Mouse (Mus musculus) ovary, adult 18-20 months (tissue): ENCODE data around the gene Dqx1.

ENCODE experiments used
- DNase-seq: peaks from one replicate; pipeline ENCODE4 v3.0.0; 2022; ENCODE audit warnings: low spot score, mixed read lengths

Dqx1 gene

GRCm38 (mm10) chr6:83033249-83034185 is 24.1 kb upstream of the Dqx1 start, which contains the start of the genes Dok1 and Loxl3:
TSS of gene Dok1 (minus strand) at chr6:83033471.
TSS of gene Loxl3 (plus strand) at chr6:83034173.
- DNase-seq, result peak; percentile 75

- no peak for DNase-seq
Measured at GRCm38 (mm10) chr6:83034463-83035055, 23.1 kb upstream of the Dqx1 start.

DNA sequence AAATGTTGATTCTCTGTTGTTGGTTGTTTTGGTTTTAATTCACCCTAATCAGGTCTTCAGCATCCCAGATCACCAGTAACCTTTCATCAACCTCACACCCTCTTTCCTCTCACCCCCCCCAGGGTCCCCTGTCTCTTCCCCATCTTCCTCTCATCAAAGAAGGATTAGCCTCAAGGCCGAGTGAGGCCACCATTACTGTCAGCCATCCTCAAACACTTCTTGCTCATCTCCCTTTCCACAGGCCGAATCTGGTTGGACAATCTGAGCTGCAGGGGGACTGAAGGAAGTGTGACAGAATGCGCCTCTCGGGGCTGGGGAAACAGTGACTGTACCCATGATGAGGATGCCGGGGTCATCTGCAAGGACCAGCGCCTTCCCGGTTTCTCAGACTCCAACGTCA is 20.5 kb upstream of the Dqx1 start:
- no peak for DNase-seq

- DNase-seq, result peak; percentile 78
Measured at GRCm38 (mm10) chr6:83038496-83039012, 19.1 kb upstream of the Dqx1 start.

GRCm38 (mm10) chr6:83040601-83041000 is 17.0 kb upstream of the Dqx1 start:
- no peak for DNase-seq

- DNase-seq, result no peak
Measured at GRCm38 (mm10) chr6:83043561-83043960, 14.1 kb upstream of the Dqx1 start.

DNA sequence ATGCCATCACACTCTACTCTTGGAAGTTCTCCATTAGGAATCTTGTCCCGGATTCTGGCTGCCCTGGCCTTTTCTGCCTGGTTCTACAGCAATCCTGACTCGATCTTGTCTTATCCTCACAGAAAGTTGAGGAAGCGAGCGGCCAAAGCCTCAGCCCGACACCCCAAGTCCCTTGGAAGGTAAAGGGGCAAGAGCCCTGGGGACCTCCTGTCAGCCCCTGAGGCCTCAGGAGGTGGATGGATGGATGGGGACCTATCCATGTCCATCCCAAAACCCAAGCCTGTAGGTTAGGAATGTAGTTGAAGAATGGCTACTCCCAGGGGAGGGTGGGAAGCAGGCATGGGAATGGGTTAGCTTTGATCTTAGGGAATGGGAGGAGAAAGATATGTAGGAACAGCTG is 13.7 kb upstream of the Dqx1 start:
- no peak for DNase-seq

- no peak for DNase-seq
Measured at GRCm38 (mm10) chr6:83044742-83045141, 12.9 kb upstream of the Dqx1 start.

DNA sequence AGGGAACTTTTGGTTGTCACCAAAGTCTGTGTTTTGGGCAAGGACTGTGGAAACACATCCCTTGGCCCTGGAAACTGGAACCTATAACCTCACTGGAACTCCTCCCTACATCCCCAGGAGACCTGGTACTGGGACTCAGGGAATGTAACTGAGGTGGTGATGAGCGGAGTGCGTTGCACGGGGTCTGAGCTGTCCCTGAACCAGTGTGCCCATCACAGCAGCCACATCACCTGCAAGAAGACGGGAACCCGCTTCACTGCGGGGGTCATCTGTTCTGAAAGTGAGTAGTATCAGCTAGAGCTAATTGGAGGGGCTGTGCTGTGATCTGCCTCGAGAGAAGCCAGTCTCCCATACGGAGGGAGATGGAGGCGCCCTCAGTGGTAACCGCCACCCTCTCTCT is 8.3 kb upstream of the Dqx1 start:
- DNase-seq, result no peak

GRCm38 (mm10) chr6:83053136-83053960 is 4.3 kb upstream of the Dqx1 start:
- no peak for DNase-seq

DNA sequence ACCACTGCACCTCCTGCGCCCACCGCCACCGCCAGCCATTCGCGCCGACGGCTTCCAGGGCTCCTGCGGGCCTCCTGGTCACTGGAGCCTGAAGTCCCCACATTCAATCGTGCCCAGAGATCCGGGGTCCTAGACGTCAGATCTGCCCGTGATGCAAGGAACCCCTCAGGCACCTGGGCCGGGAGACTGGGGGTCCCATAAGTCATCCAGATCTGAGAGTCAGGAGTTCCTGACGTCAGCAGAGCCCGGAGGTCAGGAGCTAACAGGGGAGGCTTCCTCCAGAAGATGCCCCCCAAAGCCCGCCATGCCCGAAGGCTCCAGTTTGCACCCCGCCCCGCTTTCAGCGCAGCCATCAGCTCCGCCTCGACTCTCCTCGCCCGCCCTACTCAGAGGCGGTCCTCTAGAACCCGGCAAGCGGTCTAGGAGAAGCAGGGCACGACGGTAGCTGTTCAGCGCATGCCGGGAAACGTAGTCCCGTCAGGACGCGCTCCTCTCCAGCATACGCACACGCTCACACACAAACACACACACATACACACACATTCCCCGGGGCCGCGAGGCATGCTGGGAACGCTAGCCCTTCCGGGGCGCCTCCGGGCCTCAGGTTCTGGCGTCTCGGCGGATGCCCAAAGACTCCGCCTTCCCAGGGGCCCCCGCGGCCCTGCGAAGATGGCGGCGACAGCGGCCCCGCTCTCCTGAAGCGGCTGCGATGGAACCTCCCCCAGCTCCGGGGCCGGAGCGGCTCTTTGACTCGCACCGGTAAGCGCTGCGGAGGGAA is 3.4 kb upstream of the Dqx1 start, which contains the start of gene Aup1:
Gene Aup1, plus strand, starts transcription at position 448 of the 778 bp plus-strand sequence.
- peak; percentile 97 for DNase-seq

DNA sequence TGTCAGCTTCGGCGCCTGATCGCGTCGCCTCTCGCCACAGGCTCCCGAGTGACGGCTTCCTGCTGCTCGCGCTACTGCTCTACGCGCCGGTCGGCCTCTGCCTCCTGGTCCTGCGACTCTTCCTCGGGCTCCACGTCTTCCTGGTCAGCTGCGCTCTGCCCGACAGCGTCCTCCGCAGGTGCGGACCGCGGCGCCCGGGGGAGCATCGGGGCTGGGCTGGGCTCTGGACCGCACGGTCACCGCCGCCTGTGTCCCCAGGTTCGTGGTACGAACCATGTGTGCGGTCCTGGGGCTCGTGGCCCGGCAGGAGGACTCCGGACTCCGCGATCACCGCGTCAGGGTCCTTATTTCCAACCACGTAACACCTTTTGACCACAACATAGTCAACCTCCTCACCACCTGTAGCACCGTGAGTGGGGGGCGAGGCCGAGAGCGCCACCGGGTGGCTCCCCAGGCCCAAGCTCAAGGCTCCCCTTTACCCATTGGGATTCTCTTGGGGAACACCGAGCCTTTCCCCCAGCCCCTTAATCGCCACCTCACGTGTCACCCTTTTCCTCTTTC is 2.7 kb upstream of the Dqx1 start, which contains the start of gene Htra2:
Gene Htra2, minus strand, starts transcription at position 403 of the 561 bp plus-strand sequence.
- no peak for DNase-seq

DNA sequence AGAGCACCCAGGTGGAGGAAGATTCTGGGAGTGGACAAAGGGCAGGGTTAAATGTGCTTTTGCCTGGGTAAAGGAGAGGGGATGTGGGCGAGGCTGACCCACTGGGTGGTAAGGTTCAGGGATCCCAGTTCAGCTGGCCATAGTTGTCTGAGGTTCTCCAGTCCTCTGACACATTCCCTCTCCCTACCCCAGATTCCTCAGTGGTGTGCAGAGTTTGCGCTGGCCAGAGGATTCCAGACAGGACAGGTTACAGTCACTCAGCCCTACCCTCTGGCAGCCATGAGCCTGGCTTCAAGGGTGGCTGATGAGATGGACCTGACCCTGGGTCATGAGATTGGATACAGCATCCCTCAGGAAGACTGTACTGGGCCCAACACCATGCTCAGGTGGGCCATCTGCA is 1.1 kb downstream of the Dqx1 start:
- DNase-seq, result no peak

GRCm38 (mm10) chr6:83065995-83066394 is 8.4 kb downstream of the Dqx1 start:
- DNase-seq, result no peak

GRCm38 (mm10) chr6:83066441-83066840 is 8.8 kb downstream of the Dqx1 start:
- DNase-seq, result no peak

DNA sequence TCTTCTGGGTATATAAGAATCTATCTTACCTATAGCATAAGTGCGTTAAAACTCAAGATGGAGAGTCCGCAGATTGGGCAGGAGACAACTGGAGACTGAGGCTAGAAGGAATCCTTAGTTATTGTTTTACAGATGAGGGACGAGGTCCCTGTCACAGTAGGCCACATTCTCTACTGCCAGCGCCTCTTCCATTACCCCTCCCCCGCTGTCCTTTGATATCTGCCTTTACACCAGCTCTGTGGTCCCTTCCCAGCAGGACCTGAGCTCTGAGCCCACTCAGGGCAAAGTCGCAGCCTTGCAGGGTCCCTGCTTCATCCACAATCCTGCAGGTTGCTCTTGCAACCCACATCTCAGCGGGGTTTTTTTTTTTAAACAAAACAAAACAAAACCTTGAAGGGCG is 10.6 kb downstream of the Dqx1 start:
- DNase-seq, result no peak

DNA sequence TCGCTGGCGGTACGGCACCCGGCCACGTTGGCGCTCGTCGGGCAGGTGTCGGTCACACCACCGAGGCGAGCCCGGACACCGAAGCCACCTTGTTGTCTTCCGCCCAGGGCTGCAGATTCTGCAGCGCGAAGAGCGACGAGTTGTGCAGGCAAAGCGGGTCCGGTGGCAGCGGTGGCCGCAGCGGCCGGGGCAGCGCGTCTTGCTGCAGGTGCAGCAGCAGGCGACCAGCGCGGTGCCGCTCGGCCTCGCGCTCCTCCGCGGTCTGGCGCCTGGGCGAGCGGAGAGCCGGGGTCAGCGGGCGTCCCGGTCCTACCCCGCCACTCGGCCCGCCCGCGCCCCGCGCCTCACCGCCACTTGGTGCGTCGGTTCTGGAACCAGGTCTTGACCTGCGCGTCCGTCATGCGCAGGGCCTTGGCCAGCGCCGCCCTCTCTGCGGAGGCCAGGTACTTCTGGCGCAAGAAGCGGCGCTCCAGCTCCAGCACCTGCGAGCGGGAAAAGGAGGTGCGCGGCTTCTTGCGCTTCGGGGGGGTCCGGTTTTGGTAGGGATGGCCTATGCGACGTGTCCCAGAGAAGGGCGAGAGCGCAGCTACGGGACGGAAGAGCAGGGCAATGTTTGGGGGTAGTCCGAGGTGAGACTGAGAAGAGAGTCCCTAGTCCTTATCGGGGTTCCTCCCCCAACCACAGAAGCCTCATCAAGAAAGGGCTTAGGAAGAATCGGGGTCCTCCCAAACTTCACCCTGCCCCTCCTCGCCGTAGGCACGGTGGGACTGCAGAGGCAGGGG is 11.3 kb downstream of the Dqx1 start:
- DNase-seq, result no peak

DNA sequence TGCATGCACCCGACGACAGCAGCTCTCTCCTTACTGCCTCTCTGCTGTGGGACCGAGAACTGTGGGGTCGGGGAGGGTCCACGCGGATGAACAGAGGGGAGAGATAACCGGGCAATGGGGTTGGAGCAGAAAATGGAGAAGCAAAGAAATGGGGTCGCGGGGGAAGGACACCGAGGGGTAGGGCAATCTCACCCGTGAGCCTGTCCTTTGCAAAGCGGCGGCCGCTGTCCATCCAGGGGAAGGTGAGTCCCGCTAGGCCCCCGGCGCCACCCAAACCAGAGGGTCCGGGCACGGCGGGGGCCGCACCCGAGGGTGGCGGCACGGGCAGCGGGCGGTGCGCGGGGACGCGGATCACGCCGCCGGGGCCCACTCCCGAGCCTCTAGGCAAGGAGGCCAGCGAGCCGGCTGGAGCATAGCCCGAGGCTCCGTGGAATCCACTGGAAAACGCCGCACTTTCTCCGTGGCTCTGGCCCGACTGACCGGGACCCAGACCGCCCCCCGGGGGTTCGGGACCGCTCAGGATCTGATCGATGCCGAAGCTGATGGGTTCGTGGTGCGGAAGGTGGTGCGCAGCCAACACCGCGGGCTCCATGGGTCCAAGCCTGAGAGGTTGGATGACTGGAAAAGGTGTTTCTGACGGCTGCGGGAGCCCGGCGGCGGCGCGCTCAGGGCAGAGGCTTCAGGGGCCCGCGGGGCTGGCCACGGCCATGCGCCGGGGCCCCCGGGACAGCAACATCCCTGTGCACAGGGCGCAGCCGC is 12.0 kb downstream of the Dqx1 start:
- no peak for DNase-seq

GRCm38 (mm10) chr6:83070247-83070310 is 12.4 kb downstream of the Dqx1 start, which contains the start of gene Tlx2:
TSS of gene Tlx2 (minus strand) at chr6:83070293.
- no peak for DNase-seq
